Mouse (Mus musculus) brain, embryonic 14.5 days (tissue): ENCODE results near the gene Sgsh. TPM values are rescaled to one million over a fixed set of nuclear protein-coding genes. Genes with fewer than 3 reads are reported as not detected.

Experiments
- DNase-seq: peaks from one replicate; pipeline ENCODE4 v3.0.0-alpha.2; 2011; ENCODE audit warnings: low read depth
- CTCF ChIP-seq: fragments of 200-500 bp; IDR thresholded peaks from 2 replicates; pipeline ENCODE4 v1.5.1; 2012; ENCODE audit warnings: inconsistent platforms, mild to moderate bottlenecking, moderate library complexity, borderline replicate concordance; ENCODE audit not compliant: insufficient read depth, insufficient read length; ENCODE audit errors: extremely low read depth
- POLR2A ChIP-seq: fragments of 200-500 bp; IDR thresholded peaks from 2 replicates; pipeline ENCODE4 v1.6.1; 2012; ENCODE audit warnings: mild to moderate bottlenecking, inconsistent platforms, borderline replicate concordance; ENCODE audit not compliant: poor library complexity, insufficient read depth, insufficient read length, severe bottlenecking; ENCODE audit errors: extremely low read depth
- polyA plus RNA-seq: library from polyadenylated mRNA; depleted of rRNA; stranded (reverse); fragments of >200 nt; gene quantifications from 2 replicates; pipeline ENCODE4 v1.2.3, GENCODE M21; 2012

Gene Sgsh
- polyA plus RNA-seq, 1 experiment: 5.8 TPM

DNA sequence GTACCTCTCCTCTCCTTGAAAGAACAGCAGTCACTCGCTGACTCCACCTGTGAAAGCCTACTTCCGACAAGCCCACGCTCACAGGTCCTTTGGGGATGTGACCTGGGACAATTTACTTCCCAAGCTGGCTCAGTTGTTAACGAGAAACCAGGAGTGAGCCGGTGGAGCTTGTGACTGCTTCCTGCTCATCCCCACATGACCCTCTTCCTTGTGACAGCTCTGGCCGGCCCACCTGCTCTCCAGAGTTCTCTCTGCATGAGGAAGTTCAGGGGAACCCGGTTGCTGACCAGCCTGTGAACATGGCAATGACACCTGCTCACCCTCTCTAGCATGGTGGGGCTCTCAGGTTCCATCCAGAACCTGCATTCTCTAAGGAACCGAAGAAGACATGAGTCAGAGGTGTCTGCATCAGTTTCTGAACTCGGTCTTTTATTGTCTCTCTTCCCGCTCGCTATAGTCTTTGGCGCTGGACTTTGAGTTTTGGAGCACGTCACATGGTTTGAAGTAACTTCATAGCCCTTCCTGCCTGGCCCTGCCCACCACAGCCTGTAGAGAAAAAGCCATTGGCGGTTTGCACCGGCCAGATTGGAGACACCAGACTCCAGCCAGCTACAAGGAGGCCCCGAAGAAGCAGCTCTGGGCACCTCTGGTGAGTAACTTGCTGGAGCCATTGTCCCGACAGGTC lies 40.9 kb downstream of the Sgsh start:
- no peak for TF ChIP-seq POLR2A
- no peak for TF ChIP-seq CTCF

DNA sequence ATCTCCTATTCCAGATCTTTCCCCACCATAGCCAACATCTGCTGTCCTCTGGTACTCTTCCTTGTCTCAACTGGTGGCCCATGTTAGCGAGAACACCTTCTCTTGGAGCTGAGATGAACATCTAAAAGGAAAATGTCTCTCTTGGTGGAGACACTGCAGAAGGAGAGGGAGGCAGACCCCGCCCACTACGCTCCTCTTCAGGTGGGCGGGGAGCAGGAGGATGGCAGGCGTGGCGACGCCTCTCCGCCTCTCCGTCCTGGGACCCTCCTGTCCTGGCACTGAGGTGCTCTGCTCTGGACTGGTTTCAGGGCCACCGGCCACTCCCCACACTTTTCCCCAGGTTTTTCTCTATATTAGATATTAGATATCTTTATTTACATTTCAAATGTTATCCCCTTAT lies 44.7 kb downstream of the Sgsh start:
- TF ChIP-seq POLR2A (no peak), CTCF (no peak)
- no peak for DNase-seq

More for the DNA sequence above, 40.9 kb downstream of the Sgsh start:
- no peak for DNase-seq

DNA sequence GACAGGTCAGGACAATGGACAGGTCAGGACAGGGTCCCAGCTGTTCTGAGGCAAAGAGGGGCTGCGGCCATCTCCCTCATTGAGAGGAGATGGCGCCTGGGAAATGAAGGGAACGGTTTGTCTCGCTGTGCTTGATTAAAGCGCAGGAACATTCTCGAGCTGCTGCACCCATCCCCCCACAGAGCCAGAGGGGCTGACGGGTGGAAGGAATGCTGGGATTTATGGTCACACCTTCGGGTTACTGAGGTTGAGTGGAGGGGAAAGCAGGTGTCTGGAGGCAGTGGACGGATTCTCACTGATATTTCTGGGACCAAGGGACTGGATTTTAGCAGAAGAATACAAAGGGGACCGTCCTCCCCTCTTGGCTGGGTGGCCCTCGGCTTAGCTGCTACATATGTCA lies 47.4 kb downstream of the Sgsh start:
- TF ChIP-seq POLR2A (no peak), CTCF (no peak)

DNA sequence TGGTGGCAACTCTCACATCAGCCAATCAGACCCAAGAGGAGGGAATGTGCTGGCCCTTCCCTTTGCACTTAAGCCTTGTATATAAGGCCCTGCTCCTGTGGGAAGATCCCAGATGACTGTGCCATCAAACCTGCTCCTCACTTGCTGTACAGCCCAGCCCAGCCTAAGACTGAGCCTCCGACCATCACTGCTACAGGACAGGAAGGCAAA lies 47.8 kb downstream of the Sgsh start, which contains the start of gene Card14:
Gene Card14 (plus strand): TSS at position 111 of the 210 bp plus-strand sequence.
- TF ChIP-seq POLR2A (no peak), CTCF (no peak)
- DNase-seq: no peak

More for the DNA sequence above, 47.4 kb downstream of the Sgsh start:
- no peak for DNase-seq

DNA sequence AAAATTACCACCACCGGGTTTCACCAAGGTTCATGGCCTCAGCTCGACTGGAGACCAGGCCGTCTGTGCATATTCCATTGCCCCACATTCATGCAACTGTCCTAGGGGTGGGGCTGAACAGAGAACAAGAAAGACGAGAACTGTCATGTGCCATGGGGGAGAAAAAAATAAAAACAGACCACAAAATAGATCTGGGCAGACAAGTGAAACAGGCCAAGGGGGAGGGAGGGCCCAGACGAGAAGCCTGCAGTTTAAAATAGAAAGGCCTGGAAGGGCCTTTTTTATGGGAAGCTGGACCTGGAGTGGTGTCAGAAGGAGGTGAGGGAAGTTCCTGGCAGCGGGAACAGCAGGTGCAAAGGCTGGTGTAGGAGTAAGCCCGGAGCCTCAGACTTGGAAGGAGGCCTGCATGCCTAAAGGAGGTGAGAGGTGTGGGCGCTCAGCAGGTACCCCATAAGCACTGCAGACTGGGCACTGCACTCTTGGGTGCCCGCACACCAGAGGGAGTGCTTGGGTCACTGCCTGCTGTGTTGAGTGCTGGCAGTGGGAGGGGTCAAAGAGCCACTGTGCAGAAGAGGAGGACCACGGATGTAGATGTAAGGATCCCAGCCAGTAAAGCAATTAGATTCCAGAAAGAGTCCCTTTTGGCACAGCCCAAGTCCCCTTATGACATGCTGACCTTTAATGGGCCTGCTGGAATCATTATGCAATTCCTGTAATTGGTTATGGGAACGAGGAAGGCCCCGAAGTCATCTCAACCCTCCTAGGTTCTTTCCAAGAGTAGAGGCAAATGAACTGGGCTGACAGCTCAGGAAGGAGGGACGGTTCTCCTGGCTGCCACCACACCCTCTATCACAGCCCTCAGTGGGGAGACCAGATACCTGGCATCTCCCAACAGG lies 48.3 kb downstream of the Sgsh start:
- no peak for DNase-seq
- no peak for TF ChIP-seq CTCF
- TF ChIP-seq POLR2A: no peak

DNA sequence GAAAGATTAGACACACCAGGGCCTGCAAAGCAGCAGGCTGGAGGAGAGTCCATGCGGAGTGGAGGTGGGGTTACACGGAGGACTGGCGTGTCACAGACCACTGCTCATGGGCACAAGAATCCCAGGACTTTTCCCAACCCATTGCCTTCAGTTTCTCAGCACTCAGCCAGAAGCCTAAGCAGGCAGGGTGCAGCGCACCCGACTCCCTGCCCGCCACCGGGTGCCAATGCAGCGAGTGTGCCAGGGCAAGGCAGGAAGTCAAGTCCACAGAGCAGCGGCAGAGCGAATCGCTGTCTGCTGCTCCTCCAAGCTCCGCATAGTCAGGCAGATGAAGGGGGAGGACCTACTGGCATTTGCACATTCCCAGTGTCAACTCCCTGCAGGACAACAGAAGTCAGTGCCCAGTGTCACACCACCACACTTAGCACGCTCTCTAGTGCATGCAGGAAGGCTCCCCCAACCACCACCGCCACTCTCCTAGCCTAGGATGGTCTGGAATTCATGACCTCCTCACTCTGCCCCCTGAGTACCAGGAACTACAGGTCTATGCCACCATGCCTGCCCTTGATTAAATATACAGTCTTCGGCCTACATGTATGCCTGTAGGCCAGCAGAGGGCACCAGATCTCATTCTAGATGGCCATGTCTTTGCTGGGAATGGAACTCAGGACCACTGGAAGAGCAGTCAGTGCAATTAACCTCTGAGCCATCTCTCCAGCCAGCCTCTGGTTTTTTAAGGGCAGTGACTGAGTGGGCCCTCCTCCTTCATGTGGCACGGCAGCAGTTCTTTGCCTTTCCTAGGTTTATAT lies 50.2 kb downstream of the Sgsh start:
- DNase-seq: peak; percentile 74
- TF ChIP-seq CTCF (peak; percentile 73; the same call in 1 of the 2 replicates), POLR2A (no peak)

DNA sequence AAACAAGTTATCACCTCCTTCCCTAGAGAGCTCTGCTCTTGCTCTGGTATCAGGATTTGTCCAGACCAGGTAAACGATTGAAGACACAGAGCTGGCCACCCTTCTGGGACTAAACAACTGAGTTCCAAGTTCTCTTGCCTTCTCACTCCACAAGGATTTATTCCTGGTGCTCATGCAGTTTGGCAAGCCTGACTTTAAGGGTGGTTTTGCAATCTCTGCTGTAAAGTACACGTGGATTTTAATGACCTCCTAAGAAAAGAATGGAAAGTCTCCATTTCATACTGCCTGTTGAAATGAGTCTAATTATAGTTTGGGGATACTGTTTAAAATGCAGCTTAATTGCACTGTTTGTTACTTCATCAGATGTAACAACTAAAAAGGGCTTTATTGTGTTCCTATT lies 54.4 kb downstream of the Sgsh start:
- TF ChIP-seq POLR2A (no peak), CTCF (no peak)
- DNase-seq: no peak

DNA sequence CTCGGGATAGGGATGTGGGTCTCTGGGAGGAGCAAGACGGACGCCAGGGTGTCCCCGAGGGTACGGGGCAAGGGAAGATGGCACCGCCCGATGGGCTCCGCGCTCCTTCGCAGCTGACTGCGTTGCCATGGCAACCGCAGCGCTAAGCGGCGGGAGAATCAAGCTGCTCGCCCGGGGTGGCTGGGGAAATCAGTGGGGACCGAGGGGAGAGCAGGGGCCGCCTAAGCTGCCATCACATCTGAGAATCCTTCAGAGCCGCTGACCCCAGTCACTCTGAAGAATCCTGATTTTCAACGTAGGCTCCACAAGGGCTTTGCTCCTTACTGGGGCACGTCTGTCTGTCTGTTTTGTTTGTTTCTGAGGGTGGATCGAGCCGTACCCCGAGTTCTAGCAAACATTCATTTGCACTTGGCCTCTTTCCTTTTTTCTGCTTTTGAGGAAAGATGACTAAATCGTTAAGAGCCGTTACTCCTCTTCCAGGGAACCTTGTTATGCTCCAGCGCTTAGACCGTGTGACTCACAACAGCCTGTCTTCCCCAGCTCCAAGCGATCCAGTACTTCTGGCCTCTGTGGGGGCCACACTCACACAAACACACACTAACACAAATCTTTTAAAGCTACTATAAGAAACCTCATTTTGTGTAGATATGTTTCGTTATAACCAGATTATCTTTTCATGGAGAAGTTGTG lies 54.9 kb downstream of the Sgsh start:
- TF ChIP-seq CTCF: no peak
- TF ChIP-seq POLR2A: no peak
- no peak for DNase-seq

DNA sequence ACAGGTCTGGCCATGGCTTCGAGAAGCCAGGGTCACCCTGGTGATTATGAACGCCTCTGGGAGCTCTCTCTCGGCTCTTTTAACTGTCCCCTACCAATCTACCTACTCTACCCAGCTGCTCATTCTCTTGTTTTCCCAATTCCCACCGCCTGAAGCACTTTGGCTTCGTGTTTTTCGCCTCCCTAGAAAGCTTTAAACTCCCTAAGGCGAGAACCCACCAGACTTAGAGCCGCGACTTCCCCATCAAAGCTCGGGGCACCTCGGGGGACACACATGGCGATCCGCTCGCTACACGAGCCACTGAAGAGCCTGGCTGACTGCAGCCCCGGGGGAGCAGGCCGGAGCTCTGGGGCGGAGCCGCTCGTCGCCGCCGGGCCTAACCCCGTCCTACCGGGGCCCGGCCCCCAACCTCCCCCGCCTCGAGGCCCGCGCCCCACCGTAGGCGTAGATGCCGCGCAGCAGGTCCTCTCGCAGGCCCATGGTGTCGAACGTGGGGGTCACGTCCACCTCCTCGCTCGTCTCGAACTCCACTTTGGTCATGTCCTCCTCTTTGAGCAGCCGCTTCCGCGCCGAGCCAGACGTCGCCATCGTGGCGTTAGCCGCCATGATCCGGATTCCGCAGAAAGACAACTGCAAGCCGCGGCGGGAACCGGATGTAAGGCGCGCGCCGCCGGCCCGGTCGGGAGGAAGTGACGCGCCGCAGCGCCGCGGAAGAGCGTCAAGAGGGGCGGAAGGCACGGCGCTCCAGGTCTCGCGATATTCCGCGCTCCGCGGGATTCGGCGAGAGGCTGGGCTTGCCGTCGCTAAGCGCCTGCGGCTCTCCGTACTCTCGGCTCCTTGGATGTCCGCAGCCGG lies 55.7 kb downstream of the Sgsh start, which contains the start of gene Eif4a3:
Gene Eif4a3 (minus strand): TSS at position 699 of the 855 bp plus-strand sequence.
- TF ChIP-seq CTCF: no peak
- peak; percentile 68; the same call in 1 of the 2 replicates for TF ChIP-seq POLR2A
- DNase-seq: peak; percentile 99

DNA sequence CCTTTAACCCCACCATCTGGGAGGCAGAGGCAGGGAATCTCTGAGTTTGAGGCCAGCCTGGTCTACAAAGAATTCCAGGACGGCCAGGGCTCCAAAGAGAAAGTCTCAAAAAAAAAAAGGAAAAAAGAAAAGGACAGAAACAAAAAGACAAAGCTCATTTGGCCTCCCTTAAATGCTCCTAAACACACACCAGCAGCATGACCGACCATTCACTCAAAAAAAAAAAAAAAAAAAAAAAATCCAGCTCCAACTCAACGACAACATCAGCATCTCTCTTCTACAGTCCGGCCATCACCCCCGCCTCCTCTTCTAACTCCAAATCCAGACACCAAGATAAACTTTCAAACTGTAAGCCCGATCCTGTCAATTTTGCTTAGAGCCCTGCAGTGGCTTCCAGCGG lies 56.4 kb downstream of the Sgsh start:
- TF ChIP-seq POLR2A: no peak
- no peak for TF ChIP-seq CTCF
- no peak for DNase-seq
